Mouse (Mus musculus) gastrocnemius, adult 8-10 months (tissue): ENCODE measurements around the gene Bves. TPM values are rescaled to one million over a fixed set of nuclear protein-coding genes. Genes with fewer than 3 reads are reported as not detected.
"Not testable (repeated sequence)": the region's sequence is repeated elsewhere in the genome, so short reads cannot be mapped to it uniquely, and the experiment has no call there.

ENCODE experiments used
- DNase-seq, 2 experiments: peaks; one replicate each; pipeline ENCODE4 v3.0.0; 2022; ENCODE audit warnings: low spot score in 2 of 2
- total RNA-seq, 4 experiments: library from RNA; stranded (reverse); gene quantifications; 2 replicates each; pipeline ENCODE4 v1.2.4; 2022

Gene Bves
- total RNA-seq, 4 experiments from 2014 or later = 33.3 to 44.9 (median 39.0) TPM

DNA sequence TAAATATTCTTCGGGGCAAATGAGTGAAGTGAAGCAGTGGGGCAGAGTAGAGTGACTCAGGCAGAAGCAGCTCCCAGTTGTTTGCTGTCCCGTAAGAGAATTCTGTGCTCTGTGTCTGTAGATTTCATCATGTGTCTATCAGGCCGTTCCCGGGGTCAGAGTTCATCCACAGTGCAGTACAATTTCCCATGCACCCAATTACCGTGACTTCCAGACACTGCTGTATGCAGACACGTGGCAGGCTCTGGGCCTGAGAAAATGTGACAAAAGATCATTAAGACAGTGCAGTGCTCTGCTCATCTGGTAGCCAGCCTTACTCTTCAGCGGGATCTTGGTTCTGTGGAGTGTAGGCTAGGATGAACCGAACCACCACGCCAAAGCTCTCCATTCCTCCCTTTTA, 9.6 kb downstream of the Bves start:
- no peak for DNase-seq

DNA sequence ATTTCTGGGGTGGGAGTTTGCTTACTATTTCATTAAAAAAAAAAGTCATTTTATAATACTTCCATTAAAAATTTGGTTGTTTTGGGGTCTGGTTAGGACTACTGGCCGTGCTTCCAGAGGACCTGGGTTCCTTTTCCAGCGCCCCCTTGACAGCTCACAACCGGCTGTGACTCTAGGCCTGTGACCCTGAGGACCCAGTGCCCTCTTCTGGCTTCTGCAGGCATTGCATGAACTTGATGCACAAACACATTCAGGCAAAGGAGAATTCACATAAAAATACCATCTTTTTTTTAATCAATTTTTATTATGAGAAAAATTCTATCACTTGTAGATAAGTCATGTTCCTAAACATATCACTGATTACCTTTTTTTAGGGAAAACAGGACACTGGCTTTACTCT, 12.6 kb downstream of the Bves start:
- not testable (repeated sequence) for DNase-seq

DNA sequence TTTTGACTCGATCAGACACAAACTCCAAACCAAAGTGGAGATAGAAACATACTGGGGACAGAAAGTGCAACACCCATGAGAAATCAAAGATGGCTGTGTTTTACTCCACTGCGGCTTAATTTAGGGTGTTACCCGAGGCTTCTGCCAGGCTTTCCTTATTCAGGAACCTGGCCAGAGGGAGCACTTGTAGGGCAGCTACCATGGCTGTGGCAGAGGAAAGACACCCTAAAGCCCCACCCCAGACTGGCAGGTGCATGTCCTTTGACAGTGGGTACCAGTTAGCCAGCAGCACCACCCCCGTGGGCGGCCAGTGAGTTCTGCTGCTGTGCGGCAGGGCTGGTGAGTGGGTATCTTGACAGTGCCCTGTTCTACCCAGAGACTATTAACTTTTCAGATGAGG, 20.5 kb downstream of the Bves start:
- DNase-seq = peak in 1 of 2 experiments; percentile 20

DNA sequence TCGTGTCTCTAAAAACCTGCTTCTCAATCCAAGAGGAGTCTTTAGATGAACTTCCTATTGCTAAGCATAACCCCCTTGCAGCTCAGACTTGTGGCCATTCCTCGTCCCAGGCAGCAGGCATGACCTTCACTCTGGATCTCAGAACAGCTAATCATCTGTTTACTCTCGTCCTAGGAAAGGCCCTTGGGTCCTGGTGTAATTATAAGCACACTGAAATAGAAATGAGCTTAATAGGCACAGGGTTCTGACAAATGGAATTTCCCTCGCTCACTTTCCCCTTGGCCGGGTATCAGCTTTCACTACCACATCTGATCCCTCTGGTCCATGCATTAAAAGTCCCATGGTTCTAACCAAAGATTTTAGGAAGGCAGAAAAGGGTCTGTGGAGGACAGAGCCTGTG, 27.8 kb downstream of the Bves start:
- peak; percentile 6 to 29 for DNase-seq

DNA sequence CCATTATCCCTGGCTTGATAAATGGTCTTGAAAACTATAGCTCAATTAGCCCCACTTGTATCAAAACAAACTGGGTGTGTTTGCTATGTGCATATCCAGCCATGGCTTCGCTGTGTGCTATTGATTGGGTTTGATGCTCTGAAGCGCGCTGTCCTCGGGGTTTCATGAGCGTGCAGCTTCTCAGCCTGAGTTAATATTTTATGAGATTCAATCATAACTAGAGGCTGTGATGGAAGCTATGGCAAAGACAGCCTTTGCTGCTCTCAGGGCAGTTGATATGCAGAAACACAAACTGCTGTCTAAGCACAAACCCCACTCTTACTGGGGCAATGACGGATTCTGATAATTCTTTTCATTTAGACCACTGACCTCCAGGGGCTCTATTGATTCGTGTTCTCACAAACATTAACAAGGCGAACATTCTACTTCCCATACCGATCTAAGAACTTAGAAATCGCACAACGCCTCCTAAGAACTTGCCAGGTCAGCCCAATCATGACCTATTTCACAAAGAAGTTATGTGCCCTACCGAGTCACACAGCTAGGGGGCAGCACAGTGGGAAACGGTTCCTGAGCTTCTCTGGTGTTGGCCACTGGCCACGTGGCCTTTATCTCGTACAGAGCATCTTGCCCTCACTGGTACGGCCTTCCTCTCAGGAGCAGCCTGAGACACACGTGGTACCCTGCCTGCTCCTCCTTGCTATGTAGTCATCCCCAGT, 31.6 kb downstream of the Bves start:
- DNase-seq = no peak

DNA sequence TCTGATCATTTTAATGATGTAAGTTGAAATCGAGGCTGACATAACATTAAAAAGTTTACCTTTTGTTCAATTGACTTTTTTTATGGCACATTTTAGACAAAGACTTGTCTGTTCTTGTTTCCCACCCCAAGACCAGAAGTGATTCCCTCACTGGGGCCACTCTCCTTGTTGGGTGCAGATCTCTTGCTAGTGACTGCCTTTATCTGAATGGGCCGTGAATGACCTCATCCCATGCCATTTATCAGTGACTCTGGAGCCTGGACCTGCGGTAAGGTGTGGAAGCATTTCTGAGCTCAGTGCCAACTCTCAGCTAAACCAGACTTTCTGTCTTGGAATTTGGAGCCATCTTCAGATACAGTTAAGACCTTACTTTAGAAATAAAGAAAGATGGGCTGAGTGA, 34.1 kb downstream of the Bves start:
- DNase-seq = no peak

DNA sequence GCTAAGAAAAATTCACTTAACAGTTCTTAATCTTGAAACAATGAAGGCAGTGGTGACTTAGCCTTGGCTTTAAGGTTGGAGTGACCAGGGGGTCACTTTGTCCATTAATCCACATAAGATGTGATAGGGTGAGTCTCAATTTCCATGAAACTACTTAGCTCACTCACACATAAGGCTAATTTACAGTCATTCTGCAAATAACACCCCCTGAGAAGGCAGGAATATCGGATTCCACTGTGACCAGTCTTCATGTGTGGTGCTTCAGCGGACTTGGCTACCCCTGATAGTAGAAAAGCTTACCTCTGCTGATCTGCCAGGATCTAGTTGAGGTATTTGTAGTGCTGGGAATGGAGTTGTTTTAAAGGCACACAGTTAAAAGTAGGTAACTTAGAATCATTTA, 35.0 kb downstream of the Bves start:
- no peak for DNase-seq

DNA sequence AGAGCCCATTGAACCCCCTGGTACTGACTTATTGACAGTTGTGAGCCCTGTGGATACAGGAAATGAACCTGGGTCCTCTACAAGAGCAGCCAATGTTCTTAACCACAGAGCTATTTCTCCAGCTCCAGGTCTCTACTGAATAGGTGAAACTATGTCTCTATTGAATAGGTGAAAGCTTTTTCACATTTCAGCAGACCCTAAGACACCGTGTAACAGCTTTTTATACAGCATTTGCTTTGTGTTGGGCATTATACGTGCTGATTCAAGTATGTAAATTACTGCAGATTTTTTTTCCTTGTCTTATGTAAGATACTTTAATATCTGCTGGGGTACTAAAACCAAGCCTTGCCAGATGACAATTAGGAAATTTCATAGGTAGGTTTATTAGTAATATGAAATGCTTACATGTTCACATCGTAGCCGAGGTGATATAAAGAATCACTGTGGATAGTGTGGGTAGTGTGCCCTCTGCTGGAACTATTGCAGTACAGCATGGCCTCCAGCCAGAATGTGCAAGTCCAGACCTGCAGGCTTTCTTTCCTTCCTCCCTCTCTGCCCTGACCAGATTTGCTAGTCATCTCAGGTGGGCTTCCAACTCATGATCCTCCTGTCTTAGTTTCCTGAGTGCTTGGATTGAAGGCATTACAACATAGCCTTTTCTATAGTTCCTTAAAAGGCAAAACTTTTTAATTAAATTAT, 37.6 kb downstream of the Bves start:
- peak; percentile 13 to 34 for DNase-seq

DNA sequence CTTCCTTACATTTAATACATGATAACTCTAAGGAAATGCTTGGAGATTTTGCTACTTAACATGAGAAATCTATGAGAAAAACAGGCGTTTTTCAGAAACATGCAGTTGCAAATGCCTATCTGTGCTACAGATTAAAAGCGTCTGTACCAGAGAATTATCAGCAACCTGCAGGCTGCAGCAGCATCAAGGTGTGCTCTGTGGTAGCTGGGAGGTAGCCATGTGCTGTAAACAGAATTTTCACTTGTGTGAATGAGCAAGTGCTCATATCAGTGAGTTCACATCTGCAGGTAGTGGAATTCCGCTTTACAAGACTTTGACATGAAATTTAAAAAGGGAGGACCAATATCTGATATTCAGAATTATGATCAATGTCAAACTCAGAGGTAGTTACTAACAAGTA, 42.7 kb downstream of the Bves start:
- no peak for DNase-seq

DNA sequence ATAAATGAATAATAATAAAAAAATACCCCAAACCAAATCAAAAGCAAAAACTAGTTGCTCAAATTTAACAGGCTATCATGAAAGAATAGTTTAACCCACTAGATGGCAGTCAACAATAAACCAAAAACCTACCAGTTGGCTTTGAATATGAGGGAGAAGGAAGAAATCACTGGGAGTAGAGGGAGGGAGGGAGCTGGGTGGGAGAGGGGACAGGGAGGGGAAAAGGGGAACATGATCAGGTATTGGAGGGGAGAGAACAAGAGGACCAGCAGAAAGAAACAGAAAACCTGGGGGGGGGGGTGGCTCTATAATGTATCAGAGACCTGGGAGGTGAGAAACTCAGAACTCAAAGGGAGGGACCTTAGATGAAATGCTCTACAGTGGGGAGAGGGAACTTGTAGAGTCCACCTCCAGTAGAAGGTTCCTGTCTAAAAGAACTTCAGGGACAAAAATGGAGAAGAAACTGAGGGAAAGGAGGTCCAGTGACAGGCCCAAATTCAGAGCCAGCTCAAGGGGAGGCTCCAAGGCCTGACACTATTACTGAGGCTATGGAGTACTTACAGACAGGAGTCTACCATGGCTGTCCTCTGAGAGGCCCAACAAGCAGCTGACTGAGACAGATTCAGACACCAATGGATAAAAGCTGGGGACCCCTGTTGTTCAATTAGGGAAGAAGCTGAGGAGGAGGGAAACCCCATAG, 46.5 kb downstream of the Bves start:
- no peak for DNase-seq

DNA sequence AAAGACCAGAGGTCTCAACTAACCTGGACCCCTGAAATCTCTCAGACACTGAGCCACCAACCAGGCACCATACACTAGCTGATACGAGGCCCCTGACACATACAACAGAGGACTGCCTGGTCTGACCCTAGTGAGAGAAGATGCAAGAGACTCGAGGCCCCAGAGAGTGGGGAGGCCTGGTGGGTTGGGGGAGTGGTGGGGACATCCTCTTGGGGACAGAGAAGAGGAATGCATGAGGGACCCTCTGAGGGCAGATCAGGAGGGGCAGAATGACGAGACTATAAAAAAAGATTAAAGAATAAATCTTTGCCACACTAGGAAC, 47.0 kb downstream of the Bves start:
- DNase-seq = no peak

DNA sequence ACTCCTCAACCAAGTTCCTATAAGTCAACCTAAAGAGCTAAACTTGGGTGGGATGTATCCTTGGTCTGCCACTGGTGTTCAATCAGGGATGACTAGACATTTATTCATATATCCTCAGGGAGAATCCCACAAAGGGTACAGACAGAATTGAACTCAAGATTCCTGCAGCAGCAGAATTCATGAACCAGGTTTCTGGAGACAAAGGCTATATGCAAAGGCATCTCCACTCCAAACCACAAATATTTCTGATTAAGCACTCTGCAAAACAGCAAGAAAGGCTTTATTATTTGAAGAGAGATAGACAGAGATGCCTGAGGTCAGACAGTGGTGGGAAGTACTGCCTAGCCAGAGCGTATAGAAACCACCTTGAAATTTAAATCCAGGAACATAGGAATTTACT, 62.6 kb downstream of the Bves start:
- no peak for DNase-seq

DNA sequence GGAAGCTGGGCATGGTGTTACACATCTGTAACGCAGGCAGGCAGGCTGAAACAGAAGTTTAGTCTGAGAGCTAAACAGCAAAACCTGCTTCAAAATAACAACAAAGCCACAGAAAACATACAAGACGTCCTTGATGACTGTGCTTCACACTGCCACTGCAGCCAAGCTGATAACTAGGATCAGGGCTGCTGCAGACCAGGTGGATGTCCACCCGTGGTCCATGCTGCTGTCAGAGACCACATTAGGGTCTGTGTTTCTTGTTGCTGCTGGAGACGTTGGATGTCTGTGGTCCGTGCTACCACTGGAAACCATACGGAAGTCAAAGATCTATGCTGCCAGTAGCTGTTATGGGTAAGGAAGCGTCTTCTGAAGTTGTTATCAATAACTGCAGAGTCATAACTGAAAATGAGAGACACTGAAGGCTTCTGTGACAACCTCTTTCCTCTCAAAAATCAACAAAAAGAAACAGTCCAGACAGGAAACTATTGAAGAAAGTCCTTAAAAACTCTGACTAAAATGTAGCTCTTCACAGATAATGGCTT, 64.2 kb downstream of the Bves start:
- no peak for DNase-seq

DNA sequence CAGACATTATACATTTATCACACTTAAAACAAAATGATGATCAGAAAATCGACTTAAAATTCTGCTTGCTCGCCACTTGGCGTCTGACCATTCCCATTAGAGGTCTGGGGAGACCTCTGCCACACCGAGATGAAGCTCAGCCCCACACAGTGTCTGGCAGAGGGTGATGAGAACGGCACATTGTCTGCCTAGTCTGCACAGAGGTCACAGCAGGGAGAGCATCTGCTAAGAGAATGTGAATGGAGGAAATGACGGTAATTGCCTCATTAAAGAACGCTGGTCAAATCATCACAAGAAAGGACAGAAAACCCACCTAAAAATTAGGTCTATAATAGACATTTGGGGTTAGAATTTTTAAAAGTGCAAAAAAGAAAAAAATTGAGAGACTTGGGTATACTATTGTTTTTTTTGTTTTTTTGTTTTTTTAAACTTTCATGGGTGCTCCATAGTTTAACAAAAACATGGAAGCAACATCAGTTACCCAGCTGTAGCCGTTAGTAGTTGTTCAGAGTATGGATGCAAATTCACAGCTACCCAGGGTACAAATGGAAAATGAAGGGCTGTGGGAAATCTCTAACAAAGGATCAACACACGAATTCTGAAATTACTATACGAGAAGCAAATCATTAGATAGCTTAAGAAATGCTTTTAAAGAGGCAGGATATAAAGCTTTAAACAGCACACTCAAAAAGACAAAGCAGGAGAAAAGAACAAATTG, 75.2 kb downstream of the Bves start:
- no peak for DNase-seq

DNA sequence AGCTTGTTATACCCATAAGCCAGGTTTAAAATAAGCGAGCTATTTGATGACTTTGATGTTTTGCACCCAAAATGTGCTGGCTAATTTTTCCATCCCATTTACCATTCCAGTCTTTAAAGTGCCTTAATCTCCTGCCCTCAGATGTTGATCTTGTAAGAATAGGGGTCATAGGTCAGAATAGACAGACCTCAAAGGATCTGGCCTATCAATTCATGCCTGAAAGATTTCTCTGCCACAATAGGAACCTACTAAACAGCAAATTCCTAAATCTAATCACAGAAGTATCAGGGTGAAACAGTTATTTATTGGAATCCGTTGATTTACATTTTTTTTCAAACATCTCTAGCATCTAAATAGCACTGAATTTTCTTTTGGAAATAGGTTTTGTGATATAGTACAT, 76.2 kb downstream of the Bves start:
- no peak for DNase-seq

DNA sequence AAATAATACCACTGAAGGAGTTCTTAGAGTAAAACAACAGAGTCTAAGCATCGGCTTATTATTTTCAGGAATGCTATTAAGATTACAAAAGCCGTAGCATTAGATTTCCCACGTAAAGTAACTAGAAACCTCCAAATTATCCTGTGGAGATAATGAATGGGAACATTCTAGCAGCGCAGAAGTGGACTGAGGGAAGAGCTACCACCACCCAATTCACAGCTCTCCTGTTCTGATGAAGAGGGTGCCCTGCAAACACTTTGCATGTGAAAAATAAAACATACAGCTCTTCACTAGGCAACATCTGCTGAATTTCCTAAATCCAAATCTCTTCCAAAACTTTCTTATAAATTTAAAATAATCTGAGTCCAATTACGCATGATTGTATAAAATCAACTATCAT, 76.6 kb downstream of the Bves start:
- no peak for DNase-seq

Other genes with a start within 250 kb of the Bves start
- 10 to 100 TPM; 53.4 to 71.3 (median 60.7) TPM for gene Popdc3, start 157.7 kb upstream of the Bves start, total RNA-seq
- not detected for gene Lin28b, start 150.6 kb downstream of the Bves start, total RNA-seq
- 1 to 10 TPM; 3.2 to 4.9 (median 3.6) TPM for gene Hace1, start 242.1 kb downstream of the Bves start, total RNA-seq